Mouse (Mus musculus): ENCODE measurements around the gene Safb. TPM values are rescaled to one million over a fixed set of nuclear protein-coding genes. Genes with fewer than 3 reads are reported as not detected.

The Safb gene
- polyA plus RNA-seq, 1 experiment, result 141 TPM

DNA sequence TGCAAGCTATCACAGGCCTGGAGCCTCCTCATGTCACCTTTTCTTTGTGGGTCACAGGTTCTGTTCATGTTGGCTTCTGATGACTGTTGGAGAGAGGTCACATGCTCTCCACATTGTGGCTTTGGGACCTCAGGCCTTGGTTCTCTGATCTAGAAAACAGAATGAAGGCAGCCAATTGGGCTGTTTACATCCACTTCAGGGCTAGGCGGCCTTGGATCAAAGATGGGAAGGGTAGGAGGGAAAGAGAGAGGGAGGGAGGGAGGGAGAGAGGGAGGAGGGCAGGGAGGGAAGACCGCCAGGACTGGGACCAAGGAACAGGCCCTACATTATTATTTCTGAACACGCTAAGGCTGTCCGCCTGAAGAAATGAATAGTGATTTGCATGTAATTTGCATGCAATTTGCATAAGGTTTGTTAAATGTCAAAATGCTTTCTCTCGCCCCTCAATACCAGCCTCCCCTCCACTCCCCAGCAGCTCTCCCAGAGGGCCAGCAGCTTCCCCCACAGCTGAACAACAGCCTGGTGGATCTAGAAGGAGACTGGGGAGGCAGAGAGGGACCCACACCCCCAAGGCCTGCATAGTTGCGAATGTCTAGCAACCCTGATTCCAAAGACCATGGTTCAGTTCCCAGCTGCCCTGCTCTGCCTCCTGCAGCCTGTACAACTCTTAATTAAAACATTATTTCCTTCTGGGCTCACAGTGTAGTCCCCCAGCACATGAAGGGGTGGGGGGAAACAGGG, 32.6 kb upstream of the Safb start:
- H3K4me3 ChIP-seq (replicated peaks; ENCODE audit: insufficient read depth, low read depth, low read length), result no peak overlapping the region
- H3K4me1 ChIP-seq (ENCODE audit: control insufficient read depth, insufficient read depth, low read length), result peaks cover 18% of the 10 kb centered on the region
- 81% methylated on average over 6 of the region's 6 CpGs for WGBS
- TF ChIP-seq POLR2A (IDR thresholded peaks at IDR 0.05; ENCODE audit: borderline replicate concordance, insufficient read depth, low read length), result no peak
- no peak for TF ChIP-seq CTCF (IDR thresholded peaks at IDR 0.05; ENCODE audit: borderline replicate concordance, insufficient read depth, low read depth, low read length)
- H3K27ac ChIP-seq (ENCODE audit: insufficient read depth, low read length), result no peak overlapping the region
- no peaks in the 10 kb centered on the region for H3K27me3 ChIP-seq (ENCODE audit: control insufficient read depth, insufficient read depth, low read length)
- DNase-seq, result peak in 1 of 2 experiments; percentile 16

- peak; percentile 100 for TF ChIP-seq CTCF (IDR thresholded peaks at IDR 0.05; ENCODE audit: borderline replicate concordance, insufficient read depth, low read depth, low read length)
- no peak for TF ChIP-seq POLR2A (IDR thresholded peaks at IDR 0.05; ENCODE audit: borderline replicate concordance, insufficient read depth, low read length)
- peak; percentile 69 to 84 for DNase-seq
- no peak overlapping the region for H3K27ac ChIP-seq (ENCODE audit: insufficient read depth, low read length)
- no peaks in the 10 kb centered on the region for H3K27me3 ChIP-seq (ENCODE audit: control insufficient read depth, insufficient read depth, low read length)
- WGBS, result 56% methylated on average over 5 of the region's 5 CpGs
- H3K4me1 ChIP-seq (ENCODE audit: control insufficient read depth, insufficient read depth, low read length), result peaks cover 14% of the 10 kb centered on the region
- no peak overlapping the region for H3K4me3 ChIP-seq (replicated peaks; ENCODE audit: insufficient read depth, low read depth, low read length)
Measured at GRCm38 (mm10) chr17:56552781-56553363, 31.8 kb upstream of the Safb start.

DNA sequence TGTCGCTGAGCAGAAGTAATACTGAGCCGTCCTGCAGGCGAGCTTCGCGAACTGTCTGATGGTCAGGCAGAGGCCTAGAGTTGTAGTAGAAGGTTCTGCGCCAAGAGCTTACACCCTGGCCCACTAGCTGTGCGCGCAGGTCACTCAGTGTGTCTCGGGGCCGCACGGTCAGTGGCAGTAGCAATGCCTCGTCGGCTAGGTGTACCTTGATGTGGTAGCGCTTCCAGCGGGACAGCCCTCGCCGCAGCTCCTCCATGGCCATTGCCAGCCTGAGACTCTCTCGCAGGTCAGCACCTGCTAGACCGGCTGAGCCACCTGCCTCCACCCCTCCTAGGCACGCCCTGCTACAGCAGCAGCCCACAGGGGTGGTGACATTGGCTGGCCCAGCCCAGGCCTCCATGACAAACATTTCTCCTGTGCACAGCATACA, 30.5 kb upstream of the Safb start, which contains the start of gene Gm20219:
Gm20219 (minus strand) TSS at position 266 of the 430 bp plus-strand sequence.
- Histone ChIP-seq H3K27ac (ENCODE audit: insufficient read depth, low read length) (no peak within 1 kb of the TSS), H3K4me1 (ENCODE audit: control insufficient read depth, insufficient read depth, low read length) (peaks cover 8% of the 10 kb centered on the region; the same call in 1 of the 2 replicates), H3K27me3 (ENCODE audit: control insufficient read depth, insufficient read depth, low read length) (no peaks in the 10 kb centered on the region), H3K4me3 (replicated peaks; ENCODE audit: insufficient read depth, low read depth, low read length) (no peak within 1 kb of the TSS)
- no peak for DNase-seq
- no peak for TF ChIP-seq CTCF (IDR thresholded peaks at IDR 0.05; ENCODE audit: borderline replicate concordance, insufficient read depth, low read depth, low read length)
- 85% methylated on average over 20 of the region's 20 CpGs for WGBS

- no peak overlapping the region for H3K4me3 ChIP-seq (replicated peaks; ENCODE audit: insufficient read depth, low read depth, low read length)
- DNase-seq, result peak; percentile 70 to 73
- no peaks in the 10 kb centered on the region for H3K27me3 ChIP-seq (ENCODE audit: control insufficient read depth, insufficient read depth, low read length)
- WGBS, result 3% methylated on average over 3 of the region's 3 CpGs
- TF ChIP-seq POLR2A (IDR thresholded peaks at IDR 0.05; ENCODE audit: borderline replicate concordance, insufficient read depth, low read length), result no peak
- TF ChIP-seq CTCF (IDR thresholded peaks at IDR 0.05; ENCODE audit: borderline replicate concordance, insufficient read depth, low read depth, low read length), result peak; percentile 83
- no peak overlapping the region for H3K27ac ChIP-seq (ENCODE audit: insufficient read depth, low read length)
- H3K4me1 ChIP-seq (ENCODE audit: control insufficient read depth, insufficient read depth, low read length), result no peaks in the 10 kb centered on the region
Measured at GRCm38 (mm10) chr17:56558448-56558847, 26.2 kb upstream of the Safb start.

DNA sequence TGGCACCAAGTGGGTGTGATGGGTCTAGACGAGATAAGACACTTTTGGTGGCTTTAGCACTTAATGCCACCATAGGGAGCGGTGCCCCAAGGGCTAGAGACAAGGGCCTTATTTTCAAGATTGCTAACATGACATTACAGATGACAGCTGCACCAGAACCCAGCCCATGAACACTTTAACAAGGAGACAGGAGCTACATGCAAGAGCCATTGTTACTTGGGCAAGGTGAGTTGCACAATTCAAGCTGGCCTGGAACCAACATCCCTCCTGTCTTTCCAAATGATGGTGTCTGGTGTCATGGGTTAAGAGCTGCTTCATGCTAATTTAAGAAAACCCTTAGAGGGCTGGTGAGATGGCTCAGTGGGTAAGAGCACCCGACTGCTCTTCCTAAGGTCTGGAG, 25.2 kb upstream of the Safb start:
- Histone ChIP-seq H3K27me3 (ENCODE audit: control insufficient read depth, insufficient read depth, low read length) (no peaks in the 10 kb centered on the region), H3K4me1 (ENCODE audit: control insufficient read depth, insufficient read depth, low read length) (no peaks in the 10 kb centered on the region), H3K4me3 (replicated peaks; ENCODE audit: insufficient read depth, low read depth, low read length) (no peak overlapping the region), H3K27ac (ENCODE audit: insufficient read depth, low read length) (no peak overlapping the region)
- DNase-seq, result no peak
- TF ChIP-seq CTCF (IDR thresholded peaks at IDR 0.05; ENCODE audit: borderline replicate concordance, insufficient read depth, low read depth, low read length), result no peak
- TF ChIP-seq POLR2A (IDR thresholded peaks at IDR 0.05; ENCODE audit: borderline replicate concordance, insufficient read depth, low read length), result no peak
- 64% methylated on average over 3 of the region's 3 CpGs for WGBS

DNA sequence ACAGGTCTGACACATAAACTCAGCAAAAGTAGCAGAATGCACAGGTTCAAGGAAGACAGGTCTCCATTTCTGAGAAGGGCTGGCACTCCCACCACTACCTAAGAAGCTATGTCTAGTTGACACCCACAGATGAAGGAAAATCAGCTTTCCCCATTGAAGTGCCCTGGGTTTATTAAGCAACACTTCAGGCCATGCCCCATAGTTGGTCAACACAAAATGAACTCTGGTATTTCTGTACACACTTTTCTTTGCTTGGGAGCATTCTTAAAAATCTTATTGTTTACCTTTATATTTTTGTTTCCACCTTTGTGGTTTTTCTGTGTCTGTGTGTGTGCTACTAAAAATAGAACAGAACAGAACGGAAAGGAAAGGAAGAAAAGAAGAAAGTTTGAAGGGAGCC, 24.5 kb upstream of the Safb start:
- Histone ChIP-seq H3K4me1 (ENCODE audit: control insufficient read depth, insufficient read depth, low read length) (no peaks in the 10 kb centered on the region), H3K27ac (ENCODE audit: insufficient read depth, low read length) (no peak overlapping the region), H3K4me3 (replicated peaks; ENCODE audit: insufficient read depth, low read depth, low read length) (no peak overlapping the region), H3K27me3 (ENCODE audit: control insufficient read depth, insufficient read depth, low read length) (no peaks in the 10 kb centered on the region)
- TF ChIP-seq CTCF (IDR thresholded peaks at IDR 0.05; ENCODE audit: borderline replicate concordance, insufficient read depth, low read depth, low read length), result no peak
- TF ChIP-seq POLR2A (IDR thresholded peaks at IDR 0.05; ENCODE audit: borderline replicate concordance, insufficient read depth, low read length), result no peak
- DNase-seq, result no peak
- 53% methylated on average over 1 of the region's 1 CpGs for WGBS

- 88% methylated on average over 2 of the region's 2 CpGs for WGBS
Measured at GRCm38 (mm10) chr17:56561866-56562265, 22.8 kb upstream of the Safb start.

GRCm38 (mm10) chr17:56566293-56566692, 18.3 kb upstream of the Safb start:
- Histone ChIP-seq H3K27me3 (ENCODE audit: control insufficient read depth, insufficient read depth, low read length) (no peaks in the 10 kb centered on the region), H3K4me3 (replicated peaks; ENCODE audit: insufficient read depth, low read depth, low read length) (no peak overlapping the region), H3K4me1 (ENCODE audit: control insufficient read depth, insufficient read depth, low read length) (peaks cover 7% of the 10 kb centered on the region), H3K27ac (ENCODE audit: insufficient read depth, low read length) (no peak overlapping the region)
- 73% methylated on average over 29 of the region's 29 CpGs for WGBS
- TF ChIP-seq POLR2A (IDR thresholded peaks at IDR 0.05; ENCODE audit: borderline replicate concordance, insufficient read depth, low read length) (no peak), CTCF (IDR thresholded peaks at IDR 0.05; ENCODE audit: borderline replicate concordance, insufficient read depth, low read depth, low read length) (no peak)
- no peak for DNase-seq

More at GRCm38 (mm10) chr17:56561866-56562265, 22.8 kb upstream of the Safb start:
- Histone ChIP-seq H3K4me3 (replicated peaks; ENCODE audit: insufficient read depth, low read depth, low read length) (no peak overlapping the region), H3K27ac (ENCODE audit: insufficient read depth, low read length) (no peak overlapping the region), H3K27me3 (ENCODE audit: control insufficient read depth, insufficient read depth, low read length) (no peaks in the 10 kb centered on the region), H3K4me1 (ENCODE audit: control insufficient read depth, insufficient read depth, low read length) (no peaks in the 10 kb centered on the region)
- DNase-seq, result no peak
- TF ChIP-seq CTCF (IDR thresholded peaks at IDR 0.05; ENCODE audit: borderline replicate concordance, insufficient read depth, low read depth, low read length), result no peak
- TF ChIP-seq POLR2A (IDR thresholded peaks at IDR 0.05; ENCODE audit: borderline replicate concordance, insufficient read depth, low read length), result no peak

Data from cerebellum, adult 2 months (tissue).